Mouse (Mus musculus): ENCODE results near the gene Map2k6. TPM values are rescaled to one million over a fixed set of nuclear protein-coding genes. Genes with fewer than 3 reads are reported as not detected.

The Map2k6 gene
- polyA plus RNA-seq, 1 experiment from 2014 or later: 4.7 TPM

DNA sequence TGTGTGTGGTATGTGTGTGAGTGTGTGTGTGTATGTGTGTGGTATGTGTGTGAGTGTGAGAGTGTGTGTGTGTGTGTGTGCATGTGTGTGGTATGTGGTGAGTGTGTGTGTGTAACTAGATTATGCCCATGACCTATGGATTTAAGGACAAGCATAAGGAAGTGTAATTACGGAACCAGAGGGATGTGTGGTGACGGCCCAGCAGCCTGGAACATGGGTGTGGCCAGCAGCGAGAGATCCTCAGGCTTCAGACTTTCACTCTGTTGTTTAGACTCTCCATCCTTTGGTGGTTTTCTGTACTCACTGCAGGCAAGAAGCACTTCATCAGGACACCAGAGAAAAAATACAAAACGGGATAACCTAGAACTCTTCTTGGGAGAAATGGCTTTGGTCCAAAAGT, 143.0 kb downstream of the Map2k6 start:
- 57% methylated on average over 4 of the region's 4 CpGs for WGBS
- no peak for TF ChIP-seq EP300 (IDR thresholded peaks at IDR 0.05)
- TF ChIP-seq CTCF (IDR thresholded peaks at IDR 0.05): no peak
- Histone ChIP-seq H3K27me3 (replicated peaks; ENCODE audit: insufficient read depth, low read length) (no peaks in the 10 kb centered on the region), H3K4me3 (ENCODE audit: low read depth, low read length) (no peak overlapping the region), H3K4me2 (replicated peaks; ENCODE audit: low read depth, low read length) (no peak overlapping the region), H3K27ac (ENCODE audit: low read length) (no peak overlapping the region), H3K36me3 (ENCODE audit: insufficient read depth, low read length) (no peaks in the 10 kb centered on the region), H3K4me1 (ENCODE audit: insufficient read depth, low read depth, low read length) (no peaks in the 10 kb centered on the region), H3K9me3 (ENCODE audit: low read length) (no peaks in the 10 kb centered on the region), H3K9ac (replicated peaks; ENCODE audit: low read depth) (no peak overlapping the region)
- DNase-seq (ENCODE audit: low spot score) (no peak), ATAC-seq (no peak)

DNA sequence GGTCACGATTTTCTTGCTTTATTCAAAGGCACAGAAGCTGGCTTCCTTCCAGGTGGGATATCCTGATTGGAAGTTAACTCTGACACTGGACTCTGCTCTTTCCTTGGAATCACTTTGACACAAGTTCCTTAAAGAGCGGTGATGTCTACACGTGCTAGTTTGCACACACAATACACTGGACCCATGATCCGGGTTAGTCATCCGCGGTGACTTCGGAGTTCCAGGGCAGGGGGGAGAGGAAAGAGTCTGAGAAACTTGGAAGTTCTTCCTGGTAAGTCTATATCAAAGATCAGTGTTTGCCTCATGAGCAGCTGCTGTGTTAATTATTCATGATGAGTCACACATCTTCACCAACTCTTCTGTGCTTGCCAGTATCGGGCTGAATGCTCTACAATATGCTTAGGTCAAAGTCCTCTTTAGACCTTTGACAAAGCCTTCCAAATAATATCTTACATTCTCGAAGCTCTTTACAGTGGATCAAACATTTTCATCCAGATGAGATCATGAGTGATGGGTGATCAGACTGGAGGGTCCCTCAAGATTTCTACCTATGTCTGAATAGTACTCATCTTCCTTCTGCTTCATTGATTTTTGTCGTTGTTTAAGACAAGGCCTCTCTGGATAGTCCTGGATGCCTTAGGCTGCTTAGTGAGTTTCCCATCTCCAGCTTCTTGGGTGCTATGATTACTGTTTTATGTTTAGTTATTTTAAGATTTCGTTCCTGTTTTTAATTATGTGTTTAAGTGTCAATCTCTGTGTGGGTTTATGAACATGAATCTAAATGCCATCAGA, 145.7 kb downstream of the Map2k6 start:
- H3K9me3 ChIP-seq (ENCODE audit: low read length): no peaks in the 10 kb centered on the region
- no peak overlapping the region for H3K4me3 ChIP-seq (ENCODE audit: low read depth, low read length)
- no peak overlapping the region for H3K4me2 ChIP-seq (replicated peaks; ENCODE audit: low read depth, low read length)
- DNase-seq (ENCODE audit: low spot score) (no peak), ATAC-seq (no peak)
- WGBS: 71% methylated on average over 11 of the region's 11 CpGs
- H3K27me3 ChIP-seq (replicated peaks; ENCODE audit: insufficient read depth, low read length): no peaks in the 10 kb centered on the region
- no peaks in the 10 kb centered on the region for H3K4me1 ChIP-seq (ENCODE audit: insufficient read depth, low read depth, low read length)
- H3K36me3 ChIP-seq (ENCODE audit: insufficient read depth, low read length): no peaks in the 10 kb centered on the region
- no peak overlapping the region for H3K27ac ChIP-seq (ENCODE audit: low read length)
- H3K9ac ChIP-seq (replicated peaks; ENCODE audit: low read depth): no peak overlapping the region
- TF ChIP-seq CTCF (IDR thresholded peaks at IDR 0.05): no peak
- no peak for TF ChIP-seq EP300 (IDR thresholded peaks at IDR 0.05)

- H3K4me1 ChIP-seq (ENCODE audit: insufficient read depth, low read depth, low read length): no peaks in the 10 kb centered on the region
- H3K27me3 ChIP-seq (replicated peaks; ENCODE audit: insufficient read depth, low read length): no peaks in the 10 kb centered on the region
- H3K9ac ChIP-seq (replicated peaks; ENCODE audit: low read depth): no peak overlapping the region
- H3K4me2 ChIP-seq (replicated peaks; ENCODE audit: low read depth, low read length): no peak overlapping the region
- WGBS: 43% methylated on average over 3 of the region's 3 CpGs
- H3K27ac ChIP-seq (ENCODE audit: low read length): no peak overlapping the region
- ATAC-seq: no peak
- no peaks in the 10 kb centered on the region for H3K9me3 ChIP-seq (ENCODE audit: low read length)
- H3K36me3 ChIP-seq (ENCODE audit: insufficient read depth, low read length): no peaks in the 10 kb centered on the region
- no peak for DNase-seq (ENCODE audit: low spot score)
- no peak overlapping the region for H3K4me3 ChIP-seq (ENCODE audit: low read depth, low read length)
- no peak for TF ChIP-seq EP300 (IDR thresholded peaks at IDR 0.05)
- TF ChIP-seq CTCF (IDR thresholded peaks at IDR 0.05): no peak
Measured at GRCm38 (mm10) chr11:110545416-110545815, 146.5 kb downstream of the Map2k6 start.

DNA sequence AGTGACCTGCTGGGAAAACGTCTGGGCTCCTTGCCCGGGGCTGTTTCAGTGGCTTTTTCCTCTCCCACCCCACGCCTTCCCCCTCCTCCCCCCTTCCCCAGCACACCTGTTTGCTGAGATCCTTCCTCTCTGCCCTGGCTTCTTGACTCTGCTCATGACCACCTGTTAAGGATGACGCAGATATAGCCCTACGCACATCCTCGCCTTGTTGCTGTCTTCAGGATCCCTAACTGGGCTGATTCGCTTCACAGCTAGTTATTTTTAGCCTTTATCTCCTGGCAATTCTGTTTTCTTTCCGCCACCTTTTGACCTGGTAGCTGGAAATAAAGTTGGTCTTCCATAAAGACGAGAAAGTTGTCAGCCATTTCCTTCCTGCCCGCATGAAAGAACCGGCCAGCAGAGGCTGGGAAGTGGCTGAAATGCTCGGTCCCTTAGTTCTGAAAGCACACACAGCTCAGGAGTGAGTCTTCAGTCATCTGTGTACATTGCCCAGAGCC, 152.6 kb downstream of the Map2k6 start:
- Histone ChIP-seq H3K36me3 (ENCODE audit: insufficient read depth, low read length) (no peaks in the 10 kb centered on the region), H3K4me2 (replicated peaks; ENCODE audit: low read depth, low read length) (no peak overlapping the region), H3K4me1 (ENCODE audit: insufficient read depth, low read depth, low read length) (no peaks in the 10 kb centered on the region), H3K27me3 (replicated peaks; ENCODE audit: insufficient read depth, low read length) (no peaks in the 10 kb centered on the region), H3K27ac (ENCODE audit: low read length) (no peak overlapping the region), H3K9me3 (ENCODE audit: low read length) (no peaks in the 10 kb centered on the region), H3K4me3 (ENCODE audit: low read depth, low read length) (no peak overlapping the region), H3K9ac (replicated peaks; ENCODE audit: low read depth) (no peak overlapping the region)
- ATAC-seq: no peak
- 45% methylated on average over 12 of the region's 12 CpGs for WGBS
- TF ChIP-seq EP300 (IDR thresholded peaks at IDR 0.05): no peak
- TF ChIP-seq CTCF (IDR thresholded peaks at IDR 0.05): no peak
- no peak for DNase-seq (ENCODE audit: low spot score)

DNA sequence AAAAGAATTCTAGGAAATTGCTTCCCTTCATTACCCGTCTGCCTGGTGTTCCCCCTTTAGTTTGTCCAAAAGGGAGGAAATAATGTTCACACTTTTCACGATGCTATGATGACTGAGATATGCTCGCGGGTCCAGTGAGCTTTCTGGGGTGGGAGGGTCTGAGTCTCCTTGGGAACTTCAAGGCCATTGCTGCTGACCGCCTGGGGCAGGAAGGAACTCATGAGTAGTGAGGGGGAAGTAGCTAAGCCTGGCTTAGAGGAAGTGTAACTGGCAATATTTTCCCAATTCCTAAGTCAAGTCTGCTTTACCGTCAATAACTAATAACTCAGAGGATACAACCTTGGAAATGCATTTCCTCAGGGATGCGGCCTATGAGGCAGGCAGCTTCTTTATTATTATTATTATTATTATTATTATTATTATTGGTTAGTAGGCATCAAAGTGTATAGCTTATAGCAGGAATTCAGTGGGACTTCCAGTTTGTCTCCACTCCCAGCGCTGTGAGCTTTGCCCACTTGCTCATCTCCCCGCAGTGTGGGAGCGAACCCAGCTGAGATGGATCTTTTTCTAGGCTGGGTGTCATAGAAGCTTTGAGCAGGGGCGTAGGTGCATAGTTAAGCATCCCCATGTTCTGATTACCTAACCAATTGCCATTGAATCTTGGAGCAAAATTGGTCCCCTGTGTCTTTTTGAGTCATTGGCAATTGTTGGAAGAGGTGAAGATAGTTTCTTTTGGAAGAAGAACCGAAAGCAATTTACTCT, 163.6 kb downstream of the Map2k6 start:
- H3K9ac ChIP-seq (replicated peaks; ENCODE audit: low read depth): no peak overlapping the region
- no peaks in the 10 kb centered on the region for H3K27me3 ChIP-seq (replicated peaks; ENCODE audit: insufficient read depth, low read length)
- TF ChIP-seq CTCF (IDR thresholded peaks at IDR 0.05) (no peak), EP300 (IDR thresholded peaks at IDR 0.05) (no peak)
- ATAC-seq (no peak), DNase-seq (ENCODE audit: low spot score) (no peak)
- H3K4me1 ChIP-seq (ENCODE audit: insufficient read depth, low read depth, low read length): no peaks in the 10 kb centered on the region
- H3K36me3 ChIP-seq (ENCODE audit: insufficient read depth, low read length): no peaks in the 10 kb centered on the region
- WGBS: 72% methylated on average over 12 of the region's 12 CpGs
- H3K4me2 ChIP-seq (replicated peaks; ENCODE audit: low read depth, low read length): no peak overlapping the region
- H3K27ac ChIP-seq (ENCODE audit: low read length): no peak overlapping the region
- no peak overlapping the region for H3K4me3 ChIP-seq (ENCODE audit: low read depth, low read length)
- H3K9me3 ChIP-seq (ENCODE audit: low read length): no peaks in the 10 kb centered on the region

- Histone ChIP-seq H3K4me2 (replicated peaks; ENCODE audit: low read depth, low read length) (peak overlapping the region; percentile 19; the same call in 1 of the 2 replicates), H3K36me3 (ENCODE audit: insufficient read depth, low read length) (no peaks in the 10 kb centered on the region), H3K27ac (ENCODE audit: low read length) (no peak overlapping the region), H3K9ac (replicated peaks; ENCODE audit: low read depth) (no peak overlapping the region), H3K9me3 (ENCODE audit: low read length) (no peaks in the 10 kb centered on the region), H3K27me3 (replicated peaks; ENCODE audit: insufficient read depth, low read length) (no peaks in the 10 kb centered on the region), H3K4me3 (ENCODE audit: low read depth, low read length) (no peak overlapping the region), H3K4me1 (ENCODE audit: insufficient read depth, low read depth, low read length) (no peaks in the 10 kb centered on the region)
- 28% methylated on average over 12 of the region's 12 CpGs for WGBS
- no peak for DNase-seq (ENCODE audit: low spot score)
- no peak for ATAC-seq
- TF ChIP-seq CTCF (IDR thresholded peaks at IDR 0.05) (no peak), EP300 (IDR thresholded peaks at IDR 0.05) (no peak)
Measured at GRCm38 (mm10) chr11:110563272-110563671, 164.3 kb downstream of the Map2k6 start.
